Mouse (Mus musculus) thymus, adult 2 months (tissue): ENCODE data around the gene Sufu.

Source experiments
- CTCF ChIP-seq: fragments of 200-500 bp; IDR thresholded peaks from 2 replicates; pipeline ENCODE4 v1.5.1; 2012; ENCODE audit warnings: mild to moderate bottlenecking, control low read depth, low read length, moderate library complexity, borderline replicate concordance; ENCODE audit not compliant: control insufficient read depth, poor library complexity, insufficient read depth; ENCODE audit errors: extremely low read depth
- POLR2A ChIP-seq: fragments of 200-500 bp; IDR thresholded peaks from 2 replicates; pipeline ENCODE4 v1.6.1; 2012; ENCODE audit warnings: mild to moderate bottlenecking, low read length, control low read depth, moderate library complexity; ENCODE audit not compliant: control insufficient read depth, poor library complexity, insufficient read depth; ENCODE audit errors: extremely low read depth

DNA sequence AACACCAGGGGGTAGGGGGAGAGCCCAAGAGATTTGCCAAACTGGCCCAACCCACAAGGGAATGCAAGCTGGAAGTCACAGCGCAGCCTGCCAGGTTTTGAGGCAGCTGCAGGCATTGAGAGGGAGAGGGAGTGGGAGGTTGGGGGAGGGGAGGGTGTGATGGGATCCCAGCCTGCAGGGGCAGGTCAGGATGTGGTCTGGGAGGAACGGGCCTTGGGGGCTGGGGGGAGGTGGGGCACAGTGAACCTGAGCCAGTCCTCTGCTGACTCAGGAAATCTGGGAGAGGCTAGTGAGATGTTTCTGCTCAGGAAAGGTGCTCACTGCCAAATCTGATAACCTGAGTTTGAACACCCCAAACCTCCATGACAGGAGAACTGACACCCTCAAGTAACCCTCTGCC, 93.9 kb downstream of the Sufu start:
- TF ChIP-seq POLR2A (no peak), CTCF (no peak)
